8 mouse cellular contexts compared by ENCODE assay signal in genomic region chr11:54805196-54805595, GRCm38 (mm10). TPM values are rescaled to one million over a fixed set of nuclear protein-coding genes. Genes with fewer than 3 reads are reported as not detected.
A peak's percentile ranks its signal among the peaks of the same experiment; 100 is the strongest.
DNase-seq lines count a peak whose midpoint lies in the region; ATAC-seq lines count a peak whose summit lies in the region.
"Had no signal": no experiment of that assay in that cellular context is flagged by ENCODE, and none has a peak within 500 bp of the region (broad histone marks: within the 10 kb centered on the region; RNA-seq: fewer than 3 reads in every experiment).

No protein-coding gene starts in this region.

- intact Hi-C loops in heart, postnatal 25 days (cut with DNase I), result loop anchor here (5.0 kb wide), 1 partner anchor 37 kb away; no protein-coding TSS in a partner anchor
- intact Hi-C loops in left cerebral cortex, postnatal 14 days (cut with DNase I), result no loop called here

- no peaks in the 10 kb centered on the region for H3K36me3 ChIP-seq in hindbrain, embryonic 14.5 days (replicated peaks; ENCODE audit: control insufficient read depth, insufficient read depth)

- no peaks in the 10 kb centered on the region for H3K4me1 ChIP-seq in hindbrain, embryonic 14.5 days (replicated peaks; ENCODE audit: control insufficient read depth, insufficient read depth, low read length)

- ATAC-seq in frontal cortex, adult (ENCODE audit: low TSS enrichment), result peak; percentile 95
- ATAC-seq in monocyte, adult 5-6 weeks (replicated peaks; ENCODE audit: insufficient number of reproducible peaks, low FRiP score, low TSS enrichment, poor library complexity, severe bottlenecking), result no peak
- no peak for ATAC-seq in hindbrain, embryonic 14.5 days (ENCODE audit: low FRiP score)

- H3K9me3 ChIP-seq in hindbrain, embryonic 14.5 days (ENCODE audit: control insufficient read depth, low read length), result no peaks in the 10 kb centered on the region

- H3K27ac ChIP-seq in hindbrain, embryonic 14.5 days, result no peak overlapping the region

- H3K4me3 ChIP-seq in hindbrain, embryonic 14.5 days (replicated peaks; ENCODE audit: low read length), result no peak overlapping the region
- H3K4me3 ChIP-seq: erythroblast, embryonic 14.5 days had no signal

- 82% methylated on average over 4 of the region's 4 CpGs for WGBS in hindbrain, embryonic 14.5 days

- H3K27me3 ChIP-seq in hindbrain, embryonic 14.5 days (ENCODE audit: control insufficient read depth, insufficient read depth, low read length), result no peaks in the 10 kb centered on the region

- H3K9ac ChIP-seq in hindbrain, embryonic 14.5 days, result no peak overlapping the region

- no peak overlapping the region for H3K4me2 ChIP-seq in hindbrain, embryonic 14.5 days (replicated peaks)

- peak; percentile 70 for DNase-seq in adipocyte (ENCODE audit: low spot score)
- DNase-seq in heart, postnatal 25 days (ENCODE audit: low spot score), result peak; percentile 63
- peak; percentile 90 to 95 for DNase-seq in left cerebral cortex, postnatal 14 days (ENCODE audit: low spot score in 2 of 2)
- DNase-seq in thymus, postnatal 4 days, result no peak
- DNase-seq in hindbrain, embryonic 14.5 days (ENCODE audit: low spot score), result no peak

RNA-seq across cellular contexts. Expression of gene Cdc42se2, which starts 17.7 kb away (rescaled TPM):
- 10 to 100 TPM; 25.8 to 29.0 TPM for total RNA-seq in heart, postnatal 25 days (2021)
- total RNA-seq in left cerebral cortex, postnatal 14 days (2021), result 100 to 1,000 TPM; 175 to 185 TPM
- 142 to 226 TPM (median 192 TPM) in 3 replicates for total RNA-seq in monocyte, adult 5-6 weeks (2017)
- 147 and 171 TPM in 2 replicates for polyA plus RNA-seq in hindbrain, embryonic 14.5 days (2014; fragmentation: Nextera tagmentation; extraction: Ambion mirVana)

RNA-seq across cellular contexts. Expression of gene Lyrm7, which starts 55.5 kb away (rescaled TPM):
- 10 to 100 TPM; 34.6 to 47.1 TPM for total RNA-seq in heart, postnatal 25 days (2021)
- 10 to 100 TPM; 19.5 to 25.9 TPM for total RNA-seq in left cerebral cortex, postnatal 14 days (2021)
- total RNA-seq in monocyte, adult 5-6 weeks (2017), result 1.1 to 9.4 TPM (median 4.3 TPM) in 3 replicates
- polyA plus RNA-seq in hindbrain, embryonic 14.5 days (2014; fragmentation: Nextera tagmentation; extraction: Ambion mirVana), result 11.8 and 12.6 TPM in 2 replicates
- polyA plus RNA-seq: erythroblast, embryonic 14.5 days had no signal

Comparison
In these comparisons a context has a peak if more than half of its experiments do, and no peak if none do; other contexts are left out.
1. DNase-seq: peak in adipocyte (single experiment), heart, postnatal 25 days (single experiment) and left cerebral cortex, postnatal 14 days (2 of 2); none in thymus, postnatal 4 days (single experiment) and hindbrain, embryonic 14.5 days (single experiment).